Mouse (Mus musculus): ENCODE results near the gene Miga1.

GRCm38 (mm10) chr3:152350966-152351365 is 10.8 kb upstream of the Miga1 start:
- no peak for TF ChIP-seq CTCF (conservative IDR thresholded peaks at IDR 0.05 in 1 of 2, IDR thresholded peaks at IDR 0.05 in 1 of 2; ENCODE audit: low read depth in 2 of 2, low read length in 2 of 2)
- no peak for TF ChIP-seq EP300 (IDR thresholded peaks at IDR 0.05; ENCODE audit: low read length)
- TF ChIP-seq POLR2AphosphoS2 (IDR thresholded peaks at IDR 0.05; ENCODE audit: low read depth, low read length): no peak
- TF ChIP-seq NELFE (IDR thresholded peaks at IDR 0.05; ENCODE audit: low read depth, low read length): no peak
- no peak for TF ChIP-seq ZNF384 (IDR thresholded peaks at IDR 0.05; ENCODE audit: low read depth, low read length)
- no peak for TF ChIP-seq MAX (IDR thresholded peaks at IDR 0.05; ENCODE audit: low read length)
- no peak for TF ChIP-seq CHD2 (IDR thresholded peaks at IDR 0.05; ENCODE audit: low read length)
- no peak for TF ChIP-seq HCFC1 (IDR thresholded peaks at IDR 0.05; ENCODE audit: low read depth, low read length)
- no peak for TF ChIP-seq USF1 (IDR thresholded peaks at IDR 0.05; ENCODE audit: low read depth, low read length)
- TF ChIP-seq POLR2A (IDR thresholded peaks at IDR 0.05; ENCODE audit: low read depth, low read length): no peak
- no peak for TF ChIP-seq NRF1 (IDR thresholded peaks at IDR 0.05; ENCODE audit: low read depth, low read length)
